Mouse (Mus musculus) brain, embryonic 18.5 days (tissue): Measurements from ENCODE around the gene Dlx6.

Experiments used
- DNase-seq: peaks from one replicate; pipeline ENCODE4 v3.0.0-alpha.2; 2012; ENCODE audit warnings: low read depth, low spot score

The Dlx6 gene

DNA sequence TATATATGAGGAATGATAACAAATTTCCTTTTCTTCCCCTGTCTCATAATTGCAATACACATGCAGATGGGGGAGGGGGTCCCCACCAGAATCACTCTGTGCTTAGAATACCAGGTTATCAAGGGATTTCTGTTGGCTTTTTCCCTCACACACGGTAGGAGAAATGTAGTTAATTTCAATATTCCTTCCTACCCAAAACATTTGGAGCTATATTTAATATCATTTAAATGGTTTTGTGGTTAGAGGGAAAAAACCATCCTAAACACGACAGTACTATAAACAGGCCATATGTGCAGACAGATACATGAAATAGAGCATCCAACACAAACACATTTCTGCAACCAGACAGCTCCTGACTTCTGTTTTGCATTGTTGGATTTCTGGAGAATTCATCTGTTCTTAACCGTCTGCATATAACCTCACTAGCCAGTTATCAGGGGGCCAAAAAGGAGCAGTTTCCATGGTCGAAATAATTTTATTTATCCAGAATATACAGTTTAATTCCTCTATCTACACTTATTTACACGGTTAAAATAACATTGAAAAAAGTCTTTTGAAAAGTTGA, 14.3 kb downstream of the Dlx6 start:
- no peak for DNase-seq

DNA sequence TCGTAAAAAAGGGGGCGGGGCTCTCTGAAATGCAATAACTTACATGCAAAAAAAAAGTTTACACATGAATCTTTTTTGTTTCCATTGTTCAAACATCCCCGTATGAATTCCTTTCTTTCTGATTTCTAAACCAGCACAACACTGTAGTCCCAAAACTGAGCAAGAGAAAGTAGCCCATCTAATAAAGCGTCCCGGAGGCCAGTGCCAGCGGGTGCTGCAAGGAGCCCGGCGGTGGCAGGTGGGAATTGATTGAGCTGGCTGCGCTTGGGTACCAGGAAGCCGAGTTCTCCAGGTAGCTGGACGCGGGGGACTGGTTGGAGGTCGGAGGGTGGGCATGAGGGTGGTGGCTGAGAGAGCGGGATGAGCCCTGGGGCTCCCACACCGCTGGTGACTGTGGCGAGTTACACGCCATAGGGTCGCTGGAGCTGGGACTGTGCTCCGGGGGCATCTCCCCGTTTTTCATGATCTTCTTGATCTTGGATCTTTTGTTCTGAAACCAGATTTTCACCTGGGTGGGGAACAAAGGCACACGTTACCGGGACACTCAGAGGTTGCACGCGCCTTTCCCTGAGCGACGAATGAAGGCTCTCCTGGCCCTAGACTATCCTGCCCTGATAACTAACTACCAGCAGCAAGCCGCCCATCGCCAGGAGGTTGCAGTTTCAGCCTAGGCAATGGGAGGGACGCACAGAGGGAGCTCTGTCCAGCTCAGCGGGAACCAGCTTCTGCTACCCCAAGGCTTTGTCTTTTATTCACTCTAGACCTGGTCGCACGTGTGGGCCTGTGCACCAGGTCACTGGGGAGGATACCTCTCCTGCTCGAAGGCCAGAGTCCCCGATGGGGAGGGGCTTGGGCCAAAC, 15.1 kb downstream of the Dlx6 start:
- no peak for DNase-seq

DNA sequence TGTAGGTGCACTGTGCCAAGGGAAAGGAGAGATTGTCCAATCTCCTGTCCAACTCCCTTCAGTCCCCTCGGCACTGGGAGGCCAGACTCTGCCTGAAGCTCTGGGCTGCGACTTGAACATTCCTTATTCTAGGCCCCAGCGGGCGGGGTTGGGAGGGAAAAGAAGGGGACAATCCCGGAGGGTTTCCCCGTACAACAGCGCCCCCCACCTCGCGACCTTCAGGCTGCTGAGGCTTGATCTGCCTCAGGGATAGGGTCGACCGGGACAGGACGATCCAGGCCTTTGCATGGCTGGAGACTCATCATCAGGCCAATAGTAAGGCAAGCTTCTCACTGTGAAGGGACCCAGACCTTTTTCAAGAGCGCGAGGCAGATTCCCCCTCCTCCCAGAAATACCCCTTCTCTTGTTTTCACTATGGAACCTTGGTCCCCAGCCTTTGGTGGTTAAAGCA, 15.7 kb downstream of the Dlx6 start:
- DNase-seq, result no peak

DNA sequence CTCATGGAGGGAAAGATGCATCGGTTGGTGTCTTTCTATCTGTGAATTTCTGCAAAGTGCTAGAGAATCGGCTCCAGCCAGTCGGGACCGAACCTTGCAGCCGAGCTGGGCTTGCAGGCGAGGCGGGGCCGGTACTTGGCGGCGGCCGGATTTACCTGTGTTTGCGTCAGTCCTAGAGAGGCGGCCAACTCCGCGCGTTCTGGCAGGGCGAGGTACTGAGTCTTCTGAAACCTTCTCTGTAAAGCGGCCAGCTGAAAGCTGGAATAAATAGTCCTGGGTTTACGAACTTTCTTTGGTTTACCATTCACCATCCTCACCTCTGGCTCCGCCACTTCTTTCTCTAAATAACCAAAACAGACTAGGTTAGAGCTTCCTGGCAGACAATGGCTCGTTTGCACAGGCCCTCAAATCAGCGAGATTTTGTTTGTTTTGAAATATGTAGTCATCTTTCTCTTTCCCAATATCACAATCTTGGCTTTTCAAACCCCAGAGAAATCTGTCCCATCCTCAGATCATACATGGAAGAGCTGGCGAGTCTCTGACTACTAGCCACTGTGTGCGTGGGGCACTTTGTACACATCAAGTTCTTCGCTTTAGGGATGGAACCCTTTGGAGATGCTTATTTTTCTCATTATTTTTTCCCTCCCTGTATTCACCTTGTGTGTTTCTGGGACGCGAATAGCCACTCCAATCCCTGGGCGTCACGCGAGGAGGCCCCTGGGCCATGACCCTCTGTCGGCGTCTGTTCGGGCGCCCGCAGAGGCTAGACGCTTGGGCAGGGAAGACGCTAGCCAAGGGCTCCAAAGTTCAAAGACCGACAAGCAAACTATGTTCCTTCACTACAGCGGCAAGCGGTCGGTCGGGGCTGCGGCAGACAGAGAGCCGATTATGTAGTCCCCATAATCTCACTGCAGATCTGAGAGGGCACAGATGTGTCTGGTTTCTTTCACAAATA, 16.5 kb downstream of the Dlx6 start:
- no peak for DNase-seq

DNA sequence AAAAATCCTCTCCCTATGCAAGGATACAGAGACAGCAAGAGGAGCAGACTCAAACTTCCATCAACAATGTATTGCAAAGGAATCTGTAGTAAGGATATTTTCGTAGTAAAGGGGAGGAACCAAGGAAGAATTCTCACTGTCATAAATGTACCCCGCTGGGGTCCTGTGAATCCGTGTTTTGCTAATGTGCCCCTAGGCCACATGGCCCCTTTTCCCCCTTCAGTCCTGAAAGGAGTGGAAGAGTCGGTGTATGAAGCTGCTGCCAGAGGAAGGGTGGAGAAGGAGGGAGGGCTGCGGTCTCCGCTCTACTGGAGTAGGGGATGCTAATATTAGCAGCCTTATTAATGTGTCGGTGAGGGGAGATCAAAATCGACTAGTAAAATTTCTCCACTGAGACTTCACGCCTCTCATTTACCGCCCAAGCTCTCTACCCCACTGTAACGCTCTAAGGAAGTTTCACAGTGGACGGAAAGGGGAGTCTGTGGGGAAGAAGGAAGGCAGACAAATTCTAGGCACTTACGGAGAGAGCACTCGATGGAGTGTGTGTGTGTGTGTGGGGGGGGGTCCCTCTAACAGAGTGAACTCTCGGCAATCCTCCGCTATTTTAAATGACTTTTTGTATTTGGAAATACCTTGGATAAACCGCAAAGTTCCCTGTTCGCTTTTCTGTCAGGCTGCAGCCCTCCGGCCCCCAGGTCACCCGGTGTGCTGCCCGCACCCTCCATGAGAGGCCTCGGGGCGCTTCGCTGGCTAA, 17.4 kb downstream of the Dlx6 start:
- no peak for DNase-seq

DNA sequence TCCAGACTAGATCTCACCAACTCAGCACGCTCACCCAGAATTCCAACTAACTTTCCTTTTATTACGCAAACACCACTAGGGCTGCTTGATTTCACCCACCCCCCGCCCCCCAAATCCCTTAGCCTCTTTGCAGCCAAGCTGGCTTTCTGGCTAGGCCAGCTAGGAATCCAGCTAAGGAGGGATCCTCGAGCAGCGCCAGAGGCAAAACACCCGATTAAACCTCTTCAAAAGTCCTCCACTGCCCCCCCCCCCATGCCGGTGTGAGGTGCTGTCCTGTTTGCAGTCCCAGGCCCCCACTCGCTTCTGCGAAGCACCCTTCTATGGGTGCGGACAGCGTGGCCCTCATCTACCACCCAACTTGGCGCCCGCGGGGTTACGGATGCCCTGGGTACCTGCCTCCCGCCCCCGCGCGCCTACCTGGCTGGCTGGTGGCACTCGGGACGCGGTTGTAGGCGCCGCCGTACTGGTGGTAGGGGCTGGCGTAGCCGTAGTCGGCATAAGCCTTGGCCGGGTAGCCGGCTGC, 18.0 kb downstream of the Dlx6 start:
- no peak for DNase-seq

DNA sequence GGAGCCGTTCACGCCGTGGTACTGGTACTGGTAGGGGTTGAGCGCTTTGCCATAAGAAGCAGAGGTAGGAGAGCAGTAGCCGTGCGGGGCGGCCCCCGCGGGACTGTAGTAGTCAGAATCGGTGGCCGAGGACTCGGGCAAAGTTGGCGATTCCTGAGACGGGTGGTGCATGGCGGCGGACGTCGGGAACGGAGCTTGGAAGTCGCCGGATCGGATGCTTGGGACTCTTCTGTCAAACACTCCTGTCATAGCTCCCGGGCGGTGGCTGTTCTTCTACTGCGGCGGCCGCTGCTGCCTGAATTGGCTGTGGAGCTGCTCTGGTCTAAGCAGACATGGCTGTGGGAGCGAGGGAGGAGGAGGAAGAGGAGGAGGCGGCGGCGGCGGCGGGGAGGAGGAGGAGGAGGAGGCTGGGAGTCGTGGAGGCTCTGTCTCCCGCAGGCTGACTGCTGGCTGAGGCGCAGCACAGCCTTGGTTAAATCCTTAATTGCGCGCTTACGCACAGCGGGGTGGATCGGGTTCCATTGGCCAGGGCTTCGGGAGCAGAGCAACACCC, 18.6 kb downstream of the Dlx6 start, which contains the start of gene Dlx5:
Gene Dlx5, minus strand, starts transcription at position 448 of the 553 bp plus-strand sequence.
- no peak for DNase-seq

DNA sequence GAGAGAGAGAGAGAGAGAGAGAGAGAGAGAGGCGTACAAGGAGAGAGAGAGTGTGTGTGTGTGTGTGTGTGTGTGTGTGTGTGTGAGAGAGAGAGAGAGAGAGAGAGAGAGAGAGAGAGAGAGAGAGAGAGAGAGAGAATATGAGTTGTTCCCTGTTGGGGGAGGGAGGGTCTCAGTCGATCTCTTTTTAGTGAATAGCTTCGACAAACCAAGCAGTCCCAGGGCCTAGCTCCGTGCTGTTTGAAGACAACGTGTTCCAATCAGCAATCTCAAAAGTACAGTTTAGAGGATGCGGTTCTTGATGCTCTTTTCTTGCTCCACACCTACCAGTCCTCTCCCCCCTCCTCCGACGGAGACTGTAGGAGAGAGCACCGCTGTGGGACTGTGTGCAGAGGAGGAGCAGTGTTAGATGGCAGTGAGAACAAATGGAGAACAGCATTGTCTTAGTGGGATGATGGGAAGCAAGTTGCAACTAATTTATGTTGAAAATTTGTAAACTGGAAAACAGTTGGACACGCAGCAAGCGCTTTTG, 19.2 kb downstream of the Dlx6 start:
- DNase-seq, result no peak

DNA sequence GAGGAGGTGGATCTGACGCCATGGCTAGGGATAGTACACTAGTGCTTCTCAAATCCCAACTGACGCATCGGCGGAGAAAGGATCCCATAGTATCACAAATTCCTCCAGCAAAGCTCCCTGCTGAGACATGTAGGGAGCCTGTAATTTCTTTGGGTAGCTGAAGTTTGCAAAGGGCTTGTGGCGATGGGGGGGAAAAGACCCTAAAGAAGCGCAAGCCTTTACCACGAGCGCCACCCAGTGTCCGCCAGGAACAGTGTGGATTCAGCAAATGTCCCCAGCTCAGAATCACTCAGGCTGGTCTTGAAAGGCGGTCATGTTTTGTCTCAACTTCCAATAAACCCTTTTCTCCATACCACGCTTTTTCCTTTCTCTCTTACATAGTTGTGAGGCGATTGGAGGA, 21.8 kb downstream of the Dlx6 start:
- no peak for DNase-seq

DNA sequence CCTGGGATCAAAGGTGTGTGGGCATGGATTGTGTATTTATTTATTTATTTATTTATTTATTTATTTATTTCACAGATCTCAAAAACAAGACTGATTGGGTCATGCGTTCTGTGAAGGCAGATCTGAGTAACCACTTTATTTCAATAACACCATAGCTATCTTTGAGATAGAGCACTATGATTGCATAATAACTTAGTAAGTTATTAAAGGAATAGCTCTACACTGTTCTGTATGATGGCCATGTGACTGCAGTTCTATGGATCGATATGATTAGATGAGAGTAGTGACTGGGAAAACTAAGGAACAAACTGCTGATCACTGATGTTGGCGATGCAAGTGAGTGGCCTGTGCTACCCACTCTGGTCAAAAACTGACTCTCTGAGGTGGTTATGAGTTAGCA, 23.1 kb downstream of the Dlx6 start:
- no peak for DNase-seq

DNA sequence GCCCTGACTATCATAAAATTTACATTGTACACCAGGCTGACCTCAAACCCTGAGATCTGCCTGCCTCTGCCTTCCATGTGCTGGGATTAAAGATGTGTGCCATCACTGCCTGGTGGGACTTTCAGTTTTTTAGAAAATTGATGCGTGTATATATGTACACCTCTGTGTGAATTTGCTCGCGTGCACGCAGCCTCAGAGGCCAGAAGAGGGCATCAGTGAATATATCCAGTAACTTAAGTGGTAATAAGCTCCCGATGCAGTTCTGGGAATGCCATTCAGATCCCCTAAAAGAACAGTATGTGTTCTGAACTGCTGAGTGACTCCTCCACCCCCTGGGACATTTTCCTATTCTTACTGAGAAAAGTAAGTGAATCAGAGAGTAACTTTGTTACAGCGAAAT, 26.9 kb downstream of the Dlx6 start:
- DNase-seq, result no peak

DNA sequence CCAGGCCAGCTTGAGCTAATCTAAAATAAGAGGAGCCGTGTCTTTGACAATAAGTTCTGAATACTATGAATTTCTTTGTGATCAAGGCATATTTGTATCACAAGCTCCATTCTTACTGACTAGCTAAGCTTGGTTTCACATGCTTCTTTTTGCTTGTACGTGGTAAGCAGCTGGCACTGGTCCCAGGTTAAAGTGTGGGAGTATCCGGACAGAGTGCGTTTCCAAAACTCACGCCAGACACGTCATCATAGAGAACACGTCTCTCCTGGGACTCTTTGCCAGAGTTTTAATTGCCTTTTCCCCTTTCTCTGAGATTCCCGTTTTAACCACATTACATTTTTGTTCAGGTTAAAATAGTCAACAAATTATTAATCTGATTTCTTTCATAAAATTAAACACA, 46.5 kb downstream of the Dlx6 start:
- DNase-seq, result no peak

DNA sequence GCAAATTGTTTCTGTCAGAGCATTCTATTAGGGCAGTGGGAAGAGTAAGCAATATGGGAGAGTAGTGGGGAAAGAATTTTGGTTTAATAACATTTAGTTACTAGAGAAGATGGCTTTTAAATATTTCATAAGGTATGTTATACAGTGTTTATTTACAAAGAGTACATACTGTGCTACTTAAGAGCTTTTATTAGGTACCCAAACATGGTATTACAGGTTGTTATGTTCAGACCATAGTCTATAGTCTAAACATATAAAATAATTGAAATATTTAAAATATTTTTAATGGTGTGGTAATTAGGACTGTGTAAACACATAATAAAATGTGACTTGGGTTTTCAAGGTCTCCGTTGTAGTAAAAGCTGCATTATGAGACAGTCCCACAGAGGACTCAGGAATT, 51.2 kb downstream of the Dlx6 start:
- DNase-seq, result no peak

DNA sequence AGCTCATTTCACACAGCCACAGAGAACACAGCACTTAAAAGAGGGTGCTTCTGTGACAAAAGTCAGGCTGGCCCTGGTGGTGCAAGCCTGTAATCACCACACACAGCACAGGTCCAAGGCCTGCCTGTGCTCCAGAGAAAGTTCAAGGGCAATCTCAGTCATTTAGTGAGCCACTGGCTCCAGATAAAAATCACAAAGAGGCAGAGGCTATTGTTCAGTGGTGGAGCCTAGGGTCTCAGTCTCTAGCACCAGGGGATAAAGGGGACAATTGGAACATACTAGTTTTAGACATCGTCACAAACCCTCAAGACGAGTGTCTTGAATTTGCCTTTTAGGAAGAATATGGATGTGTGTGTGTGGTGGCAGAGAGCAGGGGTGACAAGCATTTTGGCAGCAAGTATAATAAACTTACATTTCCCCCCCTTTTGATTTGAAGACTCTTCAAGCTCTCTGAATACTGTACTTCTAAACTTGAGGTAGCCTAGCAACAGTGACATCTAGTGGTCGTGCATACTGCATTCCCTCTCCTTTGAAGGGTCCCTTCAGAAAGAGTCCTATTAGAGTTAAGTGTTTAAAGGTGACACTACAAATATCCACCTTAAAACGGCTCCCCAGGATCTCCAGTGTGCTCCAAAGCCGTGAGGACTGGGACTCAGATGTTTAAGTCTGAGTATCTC, 51.9 kb downstream of the Dlx6 start:
- peak; percentile 26 for DNase-seq

DNA sequence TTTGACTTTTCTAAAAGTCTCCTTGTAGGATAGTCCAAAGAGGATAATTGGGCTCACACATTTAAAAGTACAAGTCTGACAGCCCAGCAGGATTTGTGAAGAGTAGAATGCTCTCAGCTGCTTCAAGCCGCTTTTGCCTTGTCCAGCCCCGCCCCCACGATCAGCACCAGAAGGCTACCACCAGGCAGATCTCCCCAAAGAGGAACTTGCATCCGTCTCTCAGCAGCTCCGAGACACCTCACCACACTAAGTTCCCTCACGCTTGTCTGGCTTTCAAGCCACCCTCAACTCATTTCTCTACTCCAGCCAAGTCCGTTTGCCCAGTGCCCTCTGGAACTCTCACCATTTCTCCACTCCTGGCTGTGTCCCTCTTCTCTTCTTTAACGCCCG, 52.4 kb downstream of the Dlx6 start:
- DNase-seq, result no peak

DNA sequence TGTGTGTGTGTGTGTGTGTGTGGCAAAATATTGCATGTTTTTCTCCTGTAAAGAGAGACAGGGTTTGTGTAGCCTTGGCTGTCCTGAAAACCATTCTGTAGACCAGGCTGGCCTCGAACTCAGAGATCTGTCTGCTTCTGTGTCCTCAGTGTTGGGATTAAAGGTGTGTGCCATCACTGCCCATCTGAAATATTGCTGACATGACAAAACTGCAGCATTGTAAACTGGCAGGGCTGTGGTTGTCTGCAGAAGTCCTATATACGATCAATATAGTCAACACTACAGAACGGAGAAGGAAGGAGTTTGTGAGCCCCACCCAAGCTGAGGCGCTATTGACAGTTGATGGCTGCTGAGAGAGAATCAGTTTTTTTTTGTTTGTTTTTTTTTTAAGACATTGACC, 54.2 kb downstream of the Dlx6 start:
- DNase-seq, result no peak
